Mouse (Mus musculus) kidney, adult 2 months (tissue): ENCODE results near the gene Hsf5. TPM values are rescaled to one million over a fixed set of nuclear protein-coding genes. Genes with fewer than 3 reads are reported as not detected.

Source experiments
- DNase-seq: peaks from one replicate; pipeline ENCODE4 v3.0.0; 2021
- H3K27ac ChIP-seq: fragments of 200-500 bp; 2 replicates; pipeline ENCODE4 v1.5.1; 2012; ENCODE audit warnings: low read depth, low read length, control low read depth, inconsistent platforms; ENCODE audit not compliant: insufficient read depth
- H3K27me3 ChIP-seq: fragments of 200-500 bp; replicated peaks from 2 replicates; pipeline ENCODE4 v1.6.1; 2012; ENCODE audit warnings: mild to moderate bottlenecking, moderate library complexity, low read length, inconsistent platforms; ENCODE audit not compliant: control insufficient read depth, insufficient read depth
- H3K36me3 ChIP-seq: fragments of 200-500 bp; 2 replicates; pipeline ENCODE4 v1.6.1; 2012; ENCODE audit warnings: mild to moderate bottlenecking, moderate library complexity, low read length, inconsistent platforms; ENCODE audit not compliant: control insufficient read depth, insufficient read depth
- H3K4me1 ChIP-seq: fragments of 200-500 bp; 2 replicates; pipeline ENCODE4 v1.6.1; 2011; ENCODE audit warnings: low read length; ENCODE audit not compliant: control insufficient read depth, insufficient read depth
- H3K4me3 ChIP-seq: fragments of 200-500 bp; 2 replicates; pipeline ENCODE4 v1.5.1; 2011; ENCODE audit warnings: mild to moderate bottlenecking, low read depth, low read length, control low read depth; ENCODE audit not compliant: insufficient read depth
- CTCF ChIP-seq: fragments of 200-500 bp; conservative IDR thresholded peaks from 2 replicates; pipeline ENCODE4 v1.5.1; 2011; ENCODE audit warnings: low read depth, mild to moderate bottlenecking, control low read depth, low read length, moderate library complexity, mixed read lengths; ENCODE audit not compliant: insufficient read depth, insufficient read length
- POLR2A ChIP-seq: fragments of 200-500 bp; IDR thresholded peaks from one replicate; pipeline ENCODE4 v1.6.1; 2011; ENCODE audit warnings: low read depth, low read length, control low read depth
- WGBS: fragments of 180-500 bp; shearing (Covaris S2); methylation state at CpG from one replicate; pipeline ENCODE4 v1.1.7; 2018; 5-methylcytosine and 5-hydroxymethylcytosine counted together
- polyA plus RNA-seq: library from polyadenylated mRNA; depleted of rRNA; stranded (reverse); fragments of >200 nt; gene quantifications from 2 replicates; pipeline ENCODE4 v1.2.3, GENCODE M21; 2012

Hsf5 gene
- polyA plus RNA-seq, 1 experiment: 0.05 TPM

- Histone ChIP-seq H3K27ac (no peak overlapping the region), H3K4me3 (no peak overlapping the region), H3K36me3 (no peaks in the 10 kb centered on the region), H3K4me1 (0 out of 2 replicates have a peak, but pooled peaks cover 2% of the 10 kb centered on the region), H3K27me3 (no peaks in the 10 kb centered on the region)
- 70% methylated on average over 6 of the region's 6 CpGs for WGBS
- no peak for DNase-seq
- TF ChIP-seq POLR2A: no peak
- no peak for TF ChIP-seq CTCF
These were observed 33.5 kb upstream of the Hsf5 start for GRCm38 (mm10) chr11:87583291-87584034.

DNA sequence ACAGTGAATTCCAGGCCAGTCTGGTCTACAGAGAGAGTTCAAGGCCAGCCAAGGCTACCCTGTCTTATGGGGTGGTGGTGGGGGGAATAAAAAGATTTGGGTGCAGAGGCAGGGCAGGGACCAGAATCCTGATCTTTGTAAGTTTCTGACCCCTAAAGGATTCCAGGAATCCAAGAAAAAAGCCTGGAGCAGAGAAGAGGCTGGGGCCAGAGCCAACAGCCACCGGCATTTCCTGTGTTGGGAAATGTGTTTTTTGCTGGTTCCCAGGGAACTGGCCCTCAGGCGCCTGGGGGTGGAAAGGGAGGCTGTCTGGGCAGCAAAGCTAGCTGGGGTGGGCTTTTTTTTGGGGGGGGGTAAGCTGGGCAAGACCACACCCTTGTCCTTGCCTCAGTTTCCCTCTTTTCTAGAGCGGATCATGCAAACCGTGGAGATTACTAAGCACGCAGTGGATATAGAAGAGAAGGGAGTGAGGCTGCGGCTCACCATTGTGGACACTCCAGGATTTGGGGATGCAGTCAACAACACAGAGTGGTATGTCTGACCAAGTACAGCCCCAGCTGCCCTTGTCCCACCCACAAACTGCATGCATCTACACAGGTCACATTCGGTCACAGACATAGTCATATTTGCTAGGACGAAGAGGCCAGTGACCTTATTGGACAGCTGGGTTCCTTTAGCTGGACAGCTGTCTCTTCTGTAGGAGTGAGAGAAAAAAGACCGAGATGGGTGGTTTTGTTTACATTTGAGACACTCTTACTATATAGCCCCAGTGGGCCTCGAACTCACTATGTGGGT, 32.1 kb upstream of the Hsf5 start:
- H3K36me3 ChIP-seq: no peaks in the 10 kb centered on the region
- no peak overlapping the region for H3K4me3 ChIP-seq
- H3K4me1 ChIP-seq: no peaks in the 10 kb centered on the region
- DNase-seq: peak; percentile 74
- 71% methylated on average over 10 of the region's 10 CpGs for WGBS
- TF ChIP-seq POLR2A (no peak), CTCF (no peak)
- H3K27me3 ChIP-seq: no peaks in the 10 kb centered on the region
- H3K27ac ChIP-seq: peak overlapping the region; percentile 67

GRCm38 (mm10) chr11:87587211-87587874, 29.6 kb upstream of the Hsf5 start:
- Histone ChIP-seq H3K4me3 (no peak overlapping the region), H3K4me1 (no peaks in the 10 kb centered on the region), H3K27me3 (no peaks in the 10 kb centered on the region), H3K36me3 (no peaks in the 10 kb centered on the region), H3K27ac (no peak overlapping the region)
- WGBS: 86% methylated on average over 5 of the region's 5 CpGs
- DNase-seq: no peak
- TF ChIP-seq CTCF (no peak), POLR2A (no peak)

GRCm38 (mm10) chr11:87589605-87590004, 27.4 kb upstream of the Hsf5 start:
- no peak for DNase-seq
- peaks cover 15% of the 10 kb centered on the region; the same call in 1 of the 2 replicates for H3K4me1 ChIP-seq
- 83% methylated on average over 8 of the region's 8 CpGs for WGBS
- TF ChIP-seq CTCF: no peak
- no peak for TF ChIP-seq POLR2A
- no peak overlapping the region for H3K4me3 ChIP-seq
- no peaks in the 10 kb centered on the region for H3K36me3 ChIP-seq
- H3K27me3 ChIP-seq: no peaks in the 10 kb centered on the region
- no peak overlapping the region for H3K27ac ChIP-seq

DNA sequence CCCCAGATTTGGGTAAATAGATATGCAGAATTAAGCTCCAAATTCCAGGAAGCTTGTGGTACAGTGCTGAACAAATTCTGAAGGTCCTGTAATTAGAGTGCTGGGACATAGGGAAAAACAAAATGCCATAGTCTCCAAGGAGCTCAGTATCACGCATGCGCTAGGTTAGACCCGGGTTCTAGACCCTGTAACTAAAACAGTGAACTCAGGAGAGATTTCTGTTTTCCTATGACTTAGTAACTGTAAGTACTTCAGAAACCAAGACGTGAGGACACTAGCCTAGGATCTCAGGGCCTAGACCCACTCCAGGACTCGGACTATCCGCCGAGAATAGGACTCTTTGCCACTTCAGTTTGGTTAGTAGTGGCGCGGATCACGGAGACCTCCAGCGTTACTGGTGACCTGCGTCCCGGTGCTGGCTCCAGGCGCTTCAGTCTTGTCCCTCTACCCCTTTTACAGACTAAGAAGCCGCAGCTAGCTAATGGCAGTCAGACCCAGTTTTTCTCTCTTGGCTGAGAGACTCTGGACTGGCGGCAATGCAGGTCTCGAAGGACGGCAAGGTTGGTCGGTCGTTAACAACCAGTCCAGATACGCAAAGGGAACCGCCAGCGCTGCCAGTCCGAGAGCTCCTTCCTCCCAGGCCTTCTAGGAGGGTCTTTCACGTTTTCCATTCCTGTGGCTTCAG, 26.0 kb upstream of the Hsf5 start:
- no peaks in the 10 kb centered on the region for H3K27me3 ChIP-seq
- peak; percentile 46 for DNase-seq
- WGBS: under 1% methylated on average over 25 of the region's 25 CpGs
- H3K36me3 ChIP-seq: no peaks in the 10 kb centered on the region
- H3K27ac ChIP-seq: peak overlapping the region; percentile 92
- peak overlapping the region; percentile 70 for H3K4me3 ChIP-seq
- H3K4me1 ChIP-seq: peaks cover 20% of the 10 kb centered on the region; the same call in 1 of the 2 replicates
- TF ChIP-seq CTCF (no peak), POLR2A (no peak)

- Histone ChIP-seq H3K36me3 (no peaks in the 10 kb centered on the region), H3K4me1 (peaks cover 22% of the 10 kb centered on the region; the same call in 1 of the 2 replicates), H3K27me3 (no peaks in the 10 kb centered on the region), H3K27ac (peak within 1 kb of the TSS; percentile 92), H3K4me3 (peak within 1 kb of the TSS; percentile 70)
- under 1% methylated on average over 59 of the region's 61 CpGs for whole genome bisulfite sequencing
- DNase-seq: peak; percentile 100
- TF ChIP-seq CTCF: 0 out of 2 replicates have a peak, but pooled peaks have one; percentile 6
- TF ChIP-seq POLR2A: peak; percentile 77
These were observed 25.2 kb upstream of the Hsf5 start, which contains the start of gene Mtmr4 for GRCm38 (mm10) chr11:87591526-87592353. Gene Mtmr4 (plus strand): TSS chr11:87592162.
